Mouse (Mus musculus): ENCODE results near the gene Slc4a1. TPM values are rescaled to one million over a fixed set of nuclear protein-coding genes. Genes with fewer than 3 reads are reported as not detected.
"Not testable (repeated sequence)": the region's sequence is repeated elsewhere in the genome, so short reads cannot be mapped to it uniquely, and the experiment has no call there.

The Slc4a1 gene
- 1 to 10 TPM in 1 of 2 experiments, under 1 TPM in 1; 0.56 to 1.8 TPM for total RNA-seq (2021)
- long read RNA-seq, experiment 1, result 0 reads
- long read RNA-seq, experiment 2, result 0 reads

DNA sequence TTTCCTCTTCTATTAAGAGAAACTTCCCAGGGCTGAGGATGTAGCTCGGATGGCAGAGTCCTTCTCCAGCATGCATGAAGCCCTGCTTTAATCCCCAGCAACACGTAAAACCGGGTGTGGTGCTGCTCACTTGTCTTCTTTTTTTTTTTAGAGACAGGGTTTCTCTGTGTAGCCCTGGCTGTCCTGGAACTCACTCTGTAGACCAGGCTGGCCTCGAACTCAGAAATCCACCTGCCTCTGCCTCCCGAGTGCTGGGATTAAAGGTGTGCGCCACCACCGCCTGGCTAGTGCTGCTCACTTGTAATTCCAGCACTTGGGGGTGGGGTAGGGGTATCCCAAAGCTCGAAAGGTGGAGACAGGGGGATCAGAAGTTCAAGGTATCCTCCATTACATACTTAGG is at the start of gene Slc4a1:
Slc4a1 (minus strand) TSS at position 101 of the 400 bp plus-strand sequence.
- not testable (repeated sequence) for DNase-seq

DNA sequence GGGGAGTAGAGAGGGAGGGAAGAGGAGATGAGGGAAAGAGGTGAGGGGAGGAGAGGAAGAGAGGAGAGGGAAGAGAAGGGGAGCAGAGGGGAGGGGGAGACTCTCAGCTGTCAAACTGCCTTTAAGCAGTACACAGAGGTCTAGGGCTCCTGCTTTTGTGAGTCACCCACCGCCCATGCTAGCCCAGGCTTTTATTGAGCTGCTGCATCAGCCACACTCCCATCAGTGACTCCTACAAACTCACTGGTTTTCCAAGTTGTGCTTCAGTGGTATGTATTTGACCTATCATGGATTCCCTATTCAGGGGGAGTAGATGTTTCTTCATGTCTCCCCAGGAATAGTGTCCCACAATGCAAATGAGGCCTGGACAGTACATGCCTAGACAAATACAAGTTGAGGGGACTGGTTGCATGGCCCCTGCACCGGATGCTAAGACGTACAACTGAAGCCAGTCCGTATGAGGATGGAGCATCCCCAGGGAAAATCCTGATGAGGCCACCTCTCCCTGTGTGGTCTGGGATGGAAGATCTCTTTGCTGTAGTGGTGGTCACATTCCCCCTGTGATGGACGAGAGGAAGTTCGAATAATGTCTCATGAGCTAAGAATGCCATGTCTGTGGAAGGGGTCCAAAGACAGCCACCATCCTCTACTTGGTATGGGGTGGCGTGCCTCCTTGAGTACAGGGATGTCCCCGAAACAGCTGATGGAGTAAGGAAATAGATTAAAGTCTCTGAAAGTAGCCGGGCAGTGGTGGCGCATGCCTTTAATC is 49.2 kb upstream of the Slc4a1 start:
- no peak for DNase-seq

DNA sequence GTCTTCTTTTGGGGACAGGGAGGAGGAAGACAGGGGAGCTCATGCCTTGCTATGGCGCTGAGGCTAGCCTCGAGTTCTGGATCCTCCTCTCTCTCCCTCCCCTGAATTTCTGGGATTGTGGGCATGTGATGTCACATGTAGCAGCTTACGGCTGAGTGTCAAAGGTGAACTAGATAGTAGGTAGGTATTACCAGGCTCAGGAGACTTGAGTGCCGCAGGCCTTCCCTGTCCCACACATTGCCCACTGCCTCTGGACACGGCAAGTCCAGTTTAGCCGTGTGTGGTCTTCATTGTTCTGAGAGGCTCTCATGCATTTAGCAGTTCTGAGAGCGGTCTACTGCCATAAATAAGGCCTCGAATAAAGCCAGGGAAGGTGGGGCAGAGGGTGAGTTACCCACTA is 47.1 kb upstream of the Slc4a1 start:
- no peak for DNase-seq

DNA sequence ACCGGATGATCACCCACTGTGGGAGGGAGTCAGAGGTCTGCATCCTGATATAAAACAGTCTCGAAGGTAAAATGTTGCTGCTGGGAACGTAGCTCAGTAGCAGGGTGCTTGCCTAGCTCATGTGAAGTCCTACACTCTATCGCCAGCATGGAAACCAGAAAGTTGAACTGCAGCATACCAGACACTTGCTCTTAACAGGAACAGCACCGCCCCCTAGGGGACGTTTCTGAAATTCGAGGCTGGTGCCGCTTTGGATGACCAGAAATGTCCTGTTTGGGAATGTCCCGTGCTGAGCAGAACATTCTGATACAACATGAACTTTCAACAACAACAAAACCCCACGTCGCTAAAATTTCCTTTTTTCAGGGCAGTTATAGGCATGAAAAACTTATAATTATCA is 45.7 kb upstream of the Slc4a1 start:
- peak; percentile 95 to 96 for DNase-seq

DNA sequence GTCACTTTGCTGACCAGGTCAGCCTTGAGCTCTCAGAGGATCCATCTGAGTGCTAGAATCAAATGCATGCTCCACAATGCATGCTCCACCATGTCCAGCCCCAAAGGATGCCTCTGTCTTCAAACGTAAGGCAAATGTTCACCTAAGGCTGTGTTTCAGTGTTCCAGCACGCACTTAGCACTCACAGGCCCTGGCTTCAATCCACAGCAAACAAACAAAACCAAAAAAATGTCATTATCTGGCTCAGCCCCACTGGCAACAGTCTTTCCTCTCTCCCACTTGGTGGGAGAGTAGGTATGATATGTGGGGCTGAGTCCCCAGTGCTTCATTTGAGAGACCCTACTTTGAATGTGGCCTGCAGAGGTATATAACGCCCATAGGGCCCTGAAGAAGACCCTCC is 45.1 kb upstream of the Slc4a1 start:
- DNase-seq, result no peak

DNA sequence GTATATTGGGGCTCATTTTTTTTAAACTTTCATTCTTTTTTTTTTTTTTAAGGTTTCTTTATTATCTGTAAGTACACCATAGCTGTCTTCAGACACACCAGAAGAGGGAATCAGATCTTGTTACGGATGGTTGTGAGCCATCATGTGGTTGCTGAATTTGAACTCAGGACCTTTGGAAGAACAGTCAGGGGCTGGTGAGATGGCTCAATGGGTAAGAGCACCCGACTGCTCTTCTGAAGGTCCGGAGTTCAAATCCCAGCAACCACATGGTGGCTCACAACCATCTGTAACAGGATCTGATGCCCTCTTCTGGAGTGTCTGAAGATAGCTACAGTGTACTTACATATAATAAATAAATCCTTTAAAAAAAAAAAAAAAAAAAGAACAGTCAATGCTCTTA is 44.3 kb upstream of the Slc4a1 start:
- DNase-seq, result not testable (repeated sequence)

DNA sequence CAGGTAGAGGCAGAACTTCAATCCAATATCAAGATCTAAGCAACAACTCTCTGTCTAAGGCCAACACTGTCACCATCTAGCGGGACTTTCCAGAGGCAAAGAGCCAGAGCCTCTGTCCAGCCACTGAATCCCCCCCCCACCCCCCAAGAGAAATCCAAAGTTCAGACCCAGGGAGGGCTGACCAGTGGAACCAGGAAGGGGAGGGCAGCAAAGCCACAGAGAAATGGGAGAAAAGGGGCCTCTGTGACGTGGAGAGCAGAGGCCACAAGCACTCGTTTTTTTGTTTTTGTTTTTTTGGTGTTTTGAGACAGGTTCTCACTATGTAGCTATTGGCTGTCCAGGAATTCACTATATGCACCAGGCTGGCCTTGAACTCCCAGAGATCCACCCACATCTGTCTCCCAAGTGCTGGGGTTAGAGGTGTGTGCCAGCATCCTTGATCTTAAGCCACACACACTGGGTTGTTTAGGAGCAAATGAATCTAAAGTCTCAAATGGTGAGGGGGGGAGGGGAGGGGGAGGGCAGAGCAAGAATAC is 43.9 kb upstream of the Slc4a1 start:
- DNase-seq, result no peak

DNA sequence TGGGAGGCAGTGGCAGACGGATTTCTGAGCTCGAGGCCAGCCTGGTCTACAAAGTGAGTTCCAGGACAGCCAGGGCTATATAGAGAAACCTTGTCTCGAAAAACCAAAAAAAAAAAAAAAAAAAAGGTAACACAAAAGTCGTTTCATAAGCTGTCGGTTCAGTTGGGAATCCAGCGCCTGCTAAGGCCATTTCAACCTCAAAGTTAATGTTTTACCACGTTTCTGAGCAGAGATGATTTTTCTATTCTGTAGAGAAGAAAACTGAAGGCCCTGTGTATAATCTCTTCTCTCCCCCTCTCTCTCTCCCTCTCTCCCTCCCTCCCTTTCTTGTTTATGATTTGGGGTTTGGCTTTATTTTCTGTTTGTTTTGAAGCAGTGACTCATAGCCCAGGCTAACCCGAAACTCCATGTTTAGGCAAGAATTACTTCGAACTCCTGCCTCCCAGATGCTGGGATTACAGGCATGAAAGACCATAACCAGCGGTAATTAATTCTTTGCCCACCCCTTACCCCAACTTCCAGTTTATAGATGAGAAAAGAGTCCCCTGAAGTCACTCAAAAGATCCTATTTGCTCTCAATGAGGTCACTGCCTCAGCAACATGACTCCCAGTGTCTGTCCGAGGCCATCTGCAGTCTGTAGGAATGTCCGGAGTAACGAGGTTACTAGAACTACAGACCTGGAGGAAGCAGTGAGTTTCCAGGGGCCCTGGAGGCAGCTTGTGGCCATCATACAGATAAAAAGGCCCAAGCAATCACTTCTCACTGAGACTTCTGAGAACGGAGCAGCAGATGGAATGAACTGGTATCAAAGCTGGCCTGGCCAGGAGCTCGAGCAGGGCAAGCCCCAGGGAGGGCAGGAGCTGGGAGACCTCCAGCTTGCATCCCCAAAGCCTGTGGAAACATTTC is 43.1 kb upstream of the Slc4a1 start:
- DNase-seq, result no peak

DNA sequence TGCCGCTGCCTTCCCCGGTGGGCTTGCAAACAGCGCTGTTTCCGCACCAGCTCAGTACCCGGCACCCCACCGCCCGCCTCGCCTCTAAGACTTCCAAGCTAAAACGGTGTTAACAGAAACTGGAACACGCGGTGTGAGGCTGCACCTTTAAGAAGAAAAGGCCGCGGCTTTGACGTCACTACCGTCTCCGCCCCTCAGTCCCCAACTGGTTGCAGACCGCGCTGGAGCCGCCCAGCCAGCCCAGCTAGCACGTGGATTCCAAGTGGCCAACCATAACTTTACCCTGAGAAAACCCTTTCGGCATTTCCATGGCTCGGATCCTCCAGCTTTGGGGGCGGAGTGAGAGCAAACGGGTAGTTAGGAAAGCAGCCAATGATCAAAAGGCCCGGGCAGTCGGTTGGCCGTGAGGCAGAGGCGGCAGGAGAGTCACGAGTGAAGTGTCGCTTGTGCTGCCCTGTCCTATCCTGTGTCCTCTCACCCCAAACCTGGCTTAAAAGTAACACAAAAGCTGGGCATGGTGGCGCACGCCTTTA is 42.4 kb upstream of the Slc4a1 start:
- DNase-seq, result peak; percentile 97

DNA sequence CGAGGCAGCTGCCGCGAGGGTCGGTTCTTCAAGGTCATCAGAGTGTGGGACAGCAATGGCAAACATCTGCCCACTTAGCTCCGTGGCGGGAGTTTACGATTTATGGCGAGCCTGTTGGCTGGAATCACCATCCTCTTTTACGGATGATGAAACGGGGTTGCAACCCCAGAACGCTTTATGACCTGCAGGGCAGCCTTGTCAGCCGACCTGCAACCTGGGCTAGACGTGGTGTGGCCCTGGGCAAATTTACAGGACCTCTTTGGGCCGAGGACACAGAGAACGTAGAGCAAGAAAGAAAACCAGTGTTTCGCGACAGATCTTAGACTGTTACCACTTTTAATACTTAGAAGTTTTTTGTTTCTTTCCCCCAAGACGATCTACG is 41.8 kb upstream of the Slc4a1 start, which contains the start of gene Slc25a39:
Slc25a39 (minus strand) TSS at position 113 of the 382 bp plus-strand sequence.
- no peak for DNase-seq

DNA sequence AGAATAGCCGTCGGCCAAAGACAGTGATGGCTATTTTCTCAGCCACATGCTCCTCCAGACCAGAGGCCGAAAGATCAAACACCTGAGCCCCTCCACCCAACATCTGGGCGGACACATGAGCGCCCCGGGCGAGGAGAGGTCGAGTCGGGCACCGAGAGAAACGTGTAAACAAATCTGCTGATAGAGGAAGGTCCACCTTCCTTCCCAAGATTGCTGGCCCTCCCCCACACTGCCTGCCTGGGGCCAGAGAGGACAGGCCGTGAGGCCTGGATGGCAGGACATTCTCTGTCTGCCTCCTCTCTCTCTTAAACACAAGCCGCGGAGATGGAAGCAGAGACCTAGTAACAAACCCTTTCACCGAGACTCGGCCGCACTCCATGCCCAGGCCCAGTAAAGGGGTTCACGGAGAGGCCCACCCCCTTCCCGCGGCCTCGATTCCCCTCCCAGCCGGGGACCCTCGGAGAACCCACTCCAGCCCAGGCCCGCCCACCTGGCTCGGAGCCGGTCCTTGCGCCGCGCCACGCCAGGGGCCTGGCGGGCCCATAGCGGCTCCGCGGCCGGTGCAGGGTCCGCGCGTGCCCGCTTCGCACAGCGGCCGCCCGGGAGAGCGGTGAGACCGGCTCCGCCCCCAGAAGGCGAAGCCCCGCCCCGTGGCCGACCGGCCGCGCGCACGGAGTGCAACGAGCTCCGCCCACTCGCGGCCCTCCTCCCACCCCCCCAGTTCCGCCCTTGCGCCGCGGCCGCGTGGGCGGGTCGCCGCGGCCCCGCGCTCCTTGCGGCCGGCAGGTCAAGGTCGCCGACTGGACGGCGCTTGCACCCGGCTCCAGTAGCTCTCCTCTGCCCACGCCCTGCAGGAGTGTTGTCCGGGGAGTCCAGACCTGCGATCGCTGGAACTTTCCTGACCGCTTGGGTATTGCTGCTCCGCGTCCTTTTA is 41.2 kb upstream of the Slc4a1 start:
- DNase-seq, result peak; percentile 96 to 99

DNA sequence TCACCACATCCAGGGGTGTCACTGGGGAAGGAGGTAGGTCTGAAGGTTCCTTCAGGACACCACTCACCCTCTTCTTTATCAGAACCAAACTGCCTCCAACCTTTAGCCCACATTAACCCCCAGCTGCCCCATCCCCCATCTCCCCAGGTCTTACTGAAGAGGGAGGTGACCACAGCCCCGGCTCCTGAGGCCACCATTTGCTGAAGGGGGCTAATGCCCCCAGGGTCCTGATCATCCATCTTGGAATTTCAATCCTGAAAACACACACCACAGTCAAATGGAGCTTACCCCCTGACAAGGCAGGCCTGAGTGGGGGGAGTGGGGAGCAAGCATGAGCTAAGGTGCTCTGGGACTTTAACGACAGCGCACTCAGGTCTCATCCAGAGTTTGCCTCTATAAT is 40.4 kb upstream of the Slc4a1 start:
- peak in 1 of 2 experiments; percentile 33 for DNase-seq

DNA sequence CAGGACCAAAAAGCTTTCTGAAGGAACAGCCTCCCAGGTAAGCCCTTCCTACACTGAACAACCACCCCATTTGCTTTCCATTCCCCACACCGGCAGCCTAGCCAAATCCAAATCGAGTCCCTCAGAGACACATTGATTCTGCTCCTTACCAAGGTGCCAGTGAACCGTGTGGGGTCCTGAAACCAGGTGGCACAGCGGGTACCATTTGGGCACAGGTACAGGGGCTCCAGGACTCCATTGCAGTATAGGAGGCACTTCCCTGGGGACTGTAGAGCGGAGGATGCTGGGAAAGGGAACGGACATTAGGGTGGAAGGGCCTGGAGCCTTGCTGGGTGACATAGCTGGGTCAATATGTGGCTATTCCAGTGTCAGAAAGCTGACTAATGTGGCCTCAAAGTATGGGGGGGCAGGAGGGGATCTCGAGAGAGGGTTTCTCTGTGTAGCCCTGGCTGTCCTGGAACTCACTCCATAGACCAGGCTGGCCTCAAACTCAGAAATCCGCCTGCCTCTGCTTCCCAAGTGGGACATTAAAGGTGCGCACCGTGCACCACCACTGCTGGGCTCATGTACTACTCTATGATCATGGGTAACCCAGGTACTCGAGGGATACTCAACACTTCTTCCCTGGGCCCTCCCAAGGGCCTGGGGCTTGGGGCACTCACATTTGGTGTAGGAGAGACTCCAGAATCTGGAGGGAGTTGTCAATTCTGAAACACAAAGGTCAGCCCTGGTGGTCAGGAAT is 39.7 kb upstream of the Slc4a1 start:
- DNase-seq, result no peak

DNA sequence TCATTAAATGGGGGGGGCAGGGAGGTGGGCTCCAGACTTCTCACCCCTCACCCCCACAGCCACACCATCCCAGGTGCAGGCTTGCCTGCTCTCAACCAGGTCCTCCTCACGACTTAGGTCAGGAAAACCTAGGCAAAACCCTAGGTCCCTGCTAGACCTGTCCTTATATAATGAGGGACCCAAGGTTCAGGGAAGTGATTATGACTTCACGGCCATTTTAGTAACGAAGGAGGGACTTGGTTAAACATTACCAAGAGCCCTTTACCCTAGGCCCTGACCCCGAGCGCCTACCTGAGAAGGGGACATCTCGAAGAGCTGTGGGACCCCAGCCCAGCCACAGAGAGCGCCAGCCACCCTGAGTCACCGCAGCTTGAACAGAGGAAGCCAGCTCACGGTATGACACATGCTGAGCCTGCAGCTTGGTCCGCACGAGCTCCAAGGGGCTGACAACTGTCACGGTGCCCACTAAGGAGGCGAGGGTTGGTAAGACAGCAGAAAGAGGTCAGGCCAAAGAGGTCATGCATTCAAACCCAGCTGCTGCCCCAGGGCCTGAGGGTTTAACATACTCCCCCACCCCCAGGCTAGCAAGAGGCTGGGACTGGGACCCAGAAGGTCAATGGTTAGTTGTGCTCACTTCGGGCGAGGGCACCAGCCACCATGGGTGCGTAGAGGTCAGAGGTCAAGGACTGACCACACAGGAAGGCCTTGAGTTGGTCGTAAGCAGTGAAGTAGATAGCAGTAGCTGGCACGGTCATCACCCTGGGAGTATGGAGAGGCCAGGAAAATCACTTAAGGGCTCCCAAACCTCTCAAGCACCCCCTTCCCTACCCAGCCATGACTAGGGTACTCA is 38.4 kb upstream of the Slc4a1 start:
- peak; percentile 39 to 48 for DNase-seq

DNA sequence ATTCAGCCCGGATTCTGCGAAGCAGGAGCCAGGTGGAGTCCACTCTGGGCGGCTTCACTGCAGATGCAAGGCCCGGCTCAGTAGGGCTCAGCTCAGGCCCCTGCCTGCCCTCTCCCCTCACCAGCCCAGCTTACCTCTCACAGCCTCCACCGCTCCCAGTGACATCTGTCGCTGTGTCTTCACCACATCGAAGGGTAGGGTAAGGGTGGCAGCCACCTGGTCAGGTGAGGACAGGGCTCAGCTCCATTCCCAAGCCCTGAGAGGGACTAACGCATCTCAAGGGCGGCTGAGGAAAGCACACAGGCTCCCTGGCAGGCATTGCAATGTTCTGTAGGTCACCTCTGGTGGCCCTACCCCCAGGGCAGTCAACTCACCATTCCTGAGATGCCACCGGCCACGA is 37.7 kb upstream of the Slc4a1 start:
- no peak for DNase-seq

DNA sequence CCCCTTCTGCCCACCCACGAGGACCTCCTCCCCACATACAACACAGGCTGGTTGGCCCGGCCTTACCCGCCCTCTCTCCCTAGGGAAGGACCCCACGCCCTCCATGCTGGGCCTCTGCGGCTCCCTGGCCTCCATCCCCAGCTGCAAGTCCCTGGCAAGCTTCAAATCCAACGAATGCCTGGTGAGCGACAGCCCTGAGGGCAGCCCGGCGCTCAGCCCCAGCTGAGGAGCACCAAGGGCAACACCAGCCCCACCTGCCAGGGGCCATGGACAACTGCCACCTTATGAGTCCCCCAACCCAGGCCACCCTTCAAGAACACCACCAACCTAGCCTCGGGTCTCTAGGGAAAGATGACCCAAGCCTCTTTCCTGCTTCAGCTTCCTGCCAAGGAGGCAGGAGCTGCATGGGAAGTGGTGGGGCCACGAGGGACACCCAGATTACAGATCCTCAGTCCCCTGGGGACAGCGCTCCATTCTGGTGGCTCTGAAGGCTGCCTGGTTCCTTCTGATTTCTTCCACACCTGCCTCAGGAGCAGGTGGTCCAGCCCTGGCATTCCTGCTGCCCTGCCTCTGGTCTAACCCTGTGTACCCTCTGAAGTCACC is 36.0 kb upstream of the Slc4a1 start:
- no peak for DNase-seq

DNA sequence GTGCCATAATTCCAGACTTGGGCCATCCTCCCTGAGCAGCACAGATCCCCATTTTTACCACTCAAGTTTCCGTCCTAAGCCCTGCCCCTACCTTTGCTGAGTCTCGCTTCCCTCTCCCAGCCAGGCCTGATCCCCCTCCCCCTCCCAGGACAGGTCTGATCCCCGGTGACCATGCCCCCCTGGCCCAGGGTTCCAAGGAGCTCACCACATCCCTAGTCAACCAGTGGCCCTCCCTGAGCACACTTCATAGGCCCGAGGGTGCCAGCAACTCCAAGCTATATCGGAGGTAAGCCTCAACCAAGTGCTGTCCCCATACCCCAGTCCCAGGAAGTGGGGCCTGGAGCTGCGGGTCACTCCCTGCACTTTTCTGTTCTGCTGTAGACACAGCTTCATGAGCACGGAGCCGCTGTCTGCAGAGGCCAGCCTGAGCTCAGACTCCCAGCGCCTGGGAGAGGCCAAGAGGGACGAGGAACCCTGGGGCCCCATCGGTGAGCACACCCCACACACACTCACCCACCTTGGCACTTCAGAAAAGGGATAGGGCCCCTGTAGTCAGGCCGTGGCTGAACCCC is 34.6 kb upstream of the Slc4a1 start:
- DNase-seq, result no peak

DNA sequence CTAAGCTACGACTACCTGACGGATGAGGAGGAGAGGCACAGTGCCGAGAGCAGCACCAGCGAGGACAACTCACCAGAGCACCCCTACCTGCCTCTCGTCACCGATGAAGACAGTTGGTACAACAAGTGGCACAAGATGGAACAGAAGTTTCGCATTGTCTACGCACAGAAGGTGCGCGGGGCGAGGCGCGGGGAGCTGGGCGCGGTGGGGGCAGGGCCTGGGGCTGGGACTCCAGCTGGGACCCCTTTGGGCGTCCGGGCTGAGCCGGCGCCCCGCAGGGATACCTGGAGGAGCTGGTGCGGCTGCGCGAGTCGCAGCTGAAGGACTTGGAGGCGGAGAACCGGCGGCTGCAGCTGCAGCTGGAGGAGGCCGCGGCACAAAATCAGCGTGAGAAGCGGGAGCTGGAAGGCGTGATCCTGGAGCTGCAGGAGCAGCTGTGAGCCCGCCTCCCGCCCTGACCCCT is 33.6 kb upstream of the Slc4a1 start:
- peak in 1 of 2 experiments; percentile 25 for DNase-seq

DNA sequence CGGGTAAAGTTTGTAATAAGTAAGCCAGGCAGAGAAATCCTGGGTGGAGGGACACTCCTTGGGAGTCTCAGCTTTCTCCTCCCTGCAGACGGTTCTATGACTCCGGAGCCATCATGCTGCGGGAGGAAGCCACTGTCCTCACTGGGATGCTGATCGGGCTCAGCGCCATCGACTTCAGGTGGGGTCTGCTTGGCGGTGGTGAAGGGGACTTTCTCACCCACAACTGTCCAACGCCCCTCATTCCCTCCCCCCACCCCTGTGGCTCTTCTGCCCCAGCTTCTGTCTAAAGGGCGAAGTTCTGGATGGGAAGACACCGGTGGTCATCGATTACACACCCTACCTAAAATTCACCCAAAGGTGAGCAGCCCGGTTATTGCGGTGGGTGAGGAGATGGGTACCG is 33.1 kb upstream of the Slc4a1 start:
- no peak for DNase-seq
